Mouse (Mus musculus) right cerebral cortex, postnatal 4 days (tissue): Measurements from ENCODE around the gene Ppp5c.
"Not testable (repeated sequence)": the region's sequence is repeated elsewhere in the genome, so short reads cannot be mapped to it uniquely, and the experiment has no call there.

Source experiments
- DNase-seq: peaks from one replicate; pipeline ENCODE4 v3.0.0-alpha.2; 2022

The Ppp5c gene

DNA sequence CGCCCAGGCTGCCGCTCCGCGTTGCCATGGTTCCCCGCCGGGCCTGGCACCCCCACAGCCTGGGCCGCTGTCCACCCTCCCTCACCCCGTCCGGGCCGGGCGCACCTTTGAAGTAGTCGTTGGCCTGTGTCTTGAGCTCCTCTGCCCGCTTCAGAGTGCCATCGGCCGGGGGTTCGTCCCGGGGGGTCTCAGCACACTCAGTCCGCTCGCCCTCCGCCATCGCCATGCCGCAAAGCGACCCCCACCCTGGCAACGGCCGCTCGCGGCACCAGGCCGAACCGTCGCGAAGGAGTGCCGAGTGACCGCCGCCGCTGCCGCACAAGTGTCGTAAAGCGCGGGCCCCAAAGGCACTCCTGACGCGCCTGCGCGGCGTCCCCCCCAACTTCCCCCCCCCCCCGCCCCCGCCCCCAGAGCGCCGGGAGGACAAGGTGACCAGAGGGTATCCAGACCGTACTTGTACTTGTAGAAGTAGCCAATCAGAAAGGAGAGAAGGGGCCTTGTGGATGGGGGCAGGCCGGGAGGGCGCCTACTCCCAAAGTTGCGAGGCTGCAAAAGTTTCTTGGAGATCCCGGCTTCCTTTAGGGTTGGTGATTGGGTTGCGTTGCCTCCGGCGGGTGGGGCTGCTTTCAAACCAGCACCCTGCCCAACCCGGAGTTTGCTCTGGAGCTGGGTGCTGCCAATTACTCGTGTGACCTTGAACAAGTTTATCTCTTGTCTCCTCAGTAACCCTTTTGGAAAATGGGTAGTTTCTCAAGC, at the start of gene Ppp5c:
Ppp5c (minus strand) TSS at position 337 of the 756 bp plus-strand sequence.
- peak; percentile 89 for DNase-seq

GRCm38 (mm10) chr7:17076542-17076941, 48.8 kb upstream of the Ppp5c start:
- DNase-seq: no peak

- peak; percentile 63 for DNase-seq
Observed at GRCm38 (mm10) chr7:17073904-17074615, 46.3 kb upstream of the Ppp5c start, which contains the start of gene Psg16. Gene Psg16, plus strand, starts transcription at chr7:17074040.

DNA sequence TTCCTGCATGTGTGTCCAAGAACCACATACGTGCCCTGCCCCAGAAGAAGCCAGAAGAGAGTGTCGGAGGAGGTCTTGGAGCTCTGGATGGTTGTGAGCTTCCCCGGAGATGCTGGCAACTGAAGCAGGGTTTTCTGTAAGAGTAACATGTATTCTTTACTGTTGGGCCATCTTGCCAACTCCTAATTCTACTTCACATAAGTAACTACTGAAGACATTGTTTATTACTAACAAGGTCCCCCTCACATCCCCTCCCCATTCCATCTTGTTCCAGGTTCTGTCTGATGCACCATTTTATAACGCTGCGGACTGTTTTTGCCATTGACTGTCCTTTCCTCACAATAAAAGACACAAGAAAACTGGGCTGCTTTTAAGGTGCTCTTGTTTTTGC, 45.8 kb upstream of the Ppp5c start:
- DNase-seq: no peak

DNA sequence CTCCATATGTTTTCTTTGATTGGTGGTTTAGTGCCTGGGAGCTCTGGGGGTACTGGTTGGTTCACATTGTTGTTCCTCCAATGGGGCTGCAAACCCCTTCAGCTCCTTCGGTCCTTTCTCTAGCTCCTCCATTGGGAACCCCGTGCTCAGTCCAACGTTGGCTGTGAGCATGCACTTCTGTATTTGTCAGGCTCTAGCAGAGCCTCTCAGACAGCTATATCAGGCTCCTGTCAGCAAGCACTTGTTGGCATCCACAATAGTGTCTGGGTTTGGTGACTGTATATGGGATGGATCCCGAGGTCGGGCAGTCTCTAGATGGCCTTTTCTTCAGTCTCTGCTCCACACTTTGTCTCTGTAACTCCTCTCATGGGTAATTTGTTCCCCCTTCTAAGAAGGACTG, 39.9 kb upstream of the Ppp5c start:
- DNase-seq: not testable (repeated sequence)

- DNase-seq: no peak
Observed at GRCm38 (mm10) chr7:17067000-17067399, 39.3 kb upstream of the Ppp5c start.

DNA sequence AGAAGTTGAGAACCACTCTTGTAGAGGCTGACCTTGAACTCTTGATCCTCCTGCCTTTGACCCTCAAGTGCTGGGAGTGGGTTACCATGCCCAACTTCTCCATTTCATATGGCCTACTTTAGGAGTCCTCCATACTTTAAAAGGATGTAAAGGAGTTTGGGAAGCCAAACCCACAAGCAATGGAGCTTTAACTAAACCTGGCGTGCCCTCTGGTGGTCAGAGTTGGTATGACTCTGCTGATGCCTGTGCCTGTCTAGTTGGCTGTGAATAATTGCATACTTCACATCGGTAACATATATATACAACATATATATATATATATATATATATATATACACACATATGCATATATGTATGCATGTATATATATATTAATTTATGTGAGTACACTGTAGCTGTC, 38.7 kb upstream of the Ppp5c start:
- peak; percentile 96 for DNase-seq

GRCm38 (mm10) chr7:17065620-17066019, 37.9 kb upstream of the Ppp5c start:
- DNase-seq: no peak

DNA sequence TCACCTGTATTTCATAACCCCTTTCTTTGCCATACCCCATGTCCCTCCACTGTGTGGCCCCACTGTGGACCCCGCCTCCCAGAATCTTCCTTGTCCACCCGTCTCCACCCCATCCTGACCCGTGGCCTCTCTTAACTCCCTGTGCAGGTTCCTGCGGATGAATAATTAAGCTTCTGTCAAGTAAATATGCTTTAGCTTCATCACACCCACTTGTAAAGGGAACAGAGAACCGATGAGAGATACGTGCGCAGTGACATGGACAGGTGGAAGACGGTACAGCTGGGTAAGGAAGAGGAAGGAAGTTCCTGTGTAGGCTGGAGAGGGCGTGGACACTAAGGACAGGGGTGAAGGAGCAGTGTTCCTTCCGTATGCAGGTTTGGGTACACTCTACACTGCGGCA, 35.1 kb upstream of the Ppp5c start:
- DNase-seq: no peak

DNA sequence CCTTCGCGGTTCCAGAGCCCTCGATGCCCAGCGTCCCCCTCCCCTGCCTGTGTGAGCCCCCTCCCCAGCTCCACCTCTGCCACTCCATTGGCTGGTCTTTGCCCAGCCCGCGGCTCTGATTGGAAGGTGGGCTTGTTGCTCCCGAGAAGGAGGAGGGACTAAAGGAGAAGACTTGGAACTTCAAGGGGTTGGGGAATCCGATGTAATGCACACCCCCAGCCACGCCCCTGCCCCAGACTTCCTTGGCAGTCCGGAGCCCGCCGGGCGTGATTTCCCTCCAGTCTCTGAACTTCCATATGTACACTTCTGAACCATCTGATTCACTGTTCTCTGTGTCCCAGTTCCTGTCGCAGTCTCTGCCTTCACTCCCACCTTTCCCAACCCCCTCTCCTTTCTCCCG, 34.7 kb upstream of the Ppp5c start, which contains the start of gene Hif3a:
Hif3a (minus strand) TSS at position 39 of the 400 bp plus-strand sequence.
- peak; percentile 74 for DNase-seq

DNA sequence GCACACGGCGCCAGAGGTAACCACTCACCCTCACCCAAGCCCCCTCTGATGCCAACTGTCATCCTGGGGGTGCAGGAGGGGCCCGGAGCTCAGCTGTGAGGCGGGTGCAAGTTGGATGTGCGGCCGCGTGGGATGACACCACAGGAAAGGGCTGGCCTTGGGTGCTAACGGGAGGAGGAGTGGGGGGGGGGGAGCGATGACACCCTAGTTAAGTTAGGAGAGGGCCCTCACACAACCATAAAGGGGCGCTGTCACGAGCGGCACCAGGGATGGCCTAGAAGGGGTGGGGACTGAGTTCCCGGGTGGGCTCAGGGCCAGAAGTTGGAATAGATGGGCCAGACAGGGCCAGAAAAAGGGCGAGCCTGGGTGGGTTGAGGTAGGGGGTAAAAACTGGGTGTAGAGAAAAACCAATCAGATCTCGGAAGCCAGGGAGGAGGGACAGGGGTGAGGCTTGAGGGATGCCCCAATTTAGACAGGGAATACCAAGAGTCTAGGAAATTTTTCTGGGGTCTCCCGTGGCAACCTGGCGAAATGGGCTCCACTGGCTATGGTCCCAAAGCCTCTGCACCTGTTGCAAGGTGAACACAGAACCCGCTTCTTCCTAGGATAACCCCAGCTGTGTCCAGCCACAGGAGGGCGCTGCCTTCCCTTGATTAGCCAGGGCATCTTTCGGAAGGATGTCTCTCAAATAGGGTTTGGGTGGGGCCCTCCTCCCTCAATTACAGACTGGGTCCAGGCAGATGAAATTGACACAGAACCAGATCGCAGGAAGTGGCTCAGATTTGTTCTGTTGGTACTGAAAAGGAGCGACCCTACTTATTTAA, 33.3 kb upstream of the Ppp5c start:
- DNase-seq: no peak

DNA sequence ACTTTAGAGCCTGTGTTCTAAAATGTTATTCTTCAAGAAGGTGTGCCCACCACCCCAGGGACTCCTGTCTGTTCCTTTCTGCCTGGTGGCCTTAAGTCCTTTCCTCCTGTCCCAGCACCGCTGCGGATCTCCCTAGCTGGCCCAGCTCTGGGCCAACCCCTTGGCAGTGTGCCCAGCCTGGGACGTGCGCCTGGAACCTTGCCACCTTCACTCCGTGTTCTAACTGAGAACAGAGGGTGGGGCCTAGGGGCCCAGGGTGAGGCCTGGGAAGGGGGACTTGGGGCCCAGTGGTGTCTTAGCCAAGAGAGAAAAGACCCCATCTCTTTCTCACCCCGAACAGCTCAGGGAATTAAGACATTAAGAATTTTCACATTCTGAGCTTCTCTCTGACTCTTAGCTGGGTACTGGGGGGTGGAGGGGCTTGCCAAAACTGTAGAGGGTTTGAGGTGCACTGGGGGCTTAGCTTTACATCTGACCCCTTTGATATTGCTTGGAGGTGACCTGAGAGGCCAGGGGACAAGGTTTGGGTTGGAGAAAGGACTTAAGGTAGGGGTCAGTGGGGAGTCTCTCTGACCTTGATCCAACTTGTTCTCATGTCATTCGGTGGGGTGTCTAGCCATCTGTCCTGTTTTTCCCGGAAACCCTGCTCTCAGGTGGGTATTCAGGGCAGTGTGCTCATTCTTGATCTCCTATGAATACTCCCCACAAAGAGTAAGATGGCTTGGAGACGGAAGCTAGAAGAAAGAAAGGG, 32.5 kb upstream of the Ppp5c start:
- DNase-seq: peak; percentile 86

DNA sequence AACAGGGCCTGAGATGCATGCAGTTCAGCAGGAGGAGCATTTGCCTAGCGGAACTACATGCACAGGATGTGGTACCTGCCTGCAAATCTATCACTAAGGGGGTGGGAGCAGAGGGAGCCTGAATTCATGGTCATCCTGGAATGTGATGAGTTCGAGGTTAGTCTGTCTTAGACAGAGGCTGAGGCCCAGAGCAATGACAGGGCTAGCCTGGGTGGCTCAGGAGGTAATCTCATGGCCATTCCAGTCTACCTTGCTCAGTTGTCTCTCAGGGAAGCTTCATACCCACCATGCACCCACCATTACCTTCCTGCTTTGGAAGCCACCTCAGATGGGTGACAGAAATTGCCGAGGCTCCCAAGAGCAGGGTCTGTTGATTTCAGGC, 31.7 kb upstream of the Ppp5c start:
- no peak for DNase-seq

DNA sequence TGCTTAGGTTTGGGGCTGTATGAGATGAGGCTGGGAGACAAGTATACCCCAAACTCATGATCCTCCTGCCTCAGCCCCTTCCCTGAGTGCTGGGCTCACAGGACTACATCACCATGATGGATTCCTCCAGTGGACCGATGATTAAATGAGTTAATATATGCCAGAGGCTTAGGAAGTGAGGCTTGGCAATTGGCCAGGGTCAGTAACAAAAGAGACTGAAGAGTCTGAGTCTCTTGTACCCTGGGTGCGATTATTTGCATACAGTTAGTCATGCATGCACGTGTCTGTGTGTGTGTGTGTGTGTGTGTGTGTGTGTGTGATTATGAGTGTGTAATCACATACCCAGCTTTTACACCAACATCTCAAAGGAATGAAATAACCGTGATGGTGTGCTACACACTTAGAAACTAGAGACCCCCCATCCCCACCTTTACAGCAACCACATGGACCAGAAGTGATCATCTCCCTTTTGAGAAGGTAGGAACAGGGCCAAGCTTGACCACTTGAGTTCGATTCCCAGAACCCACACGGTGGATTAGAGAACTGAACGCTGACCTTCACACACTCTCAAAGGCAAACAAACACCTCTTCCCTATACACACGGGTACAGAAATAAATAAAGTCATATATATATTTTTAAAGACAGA, 31.2 kb upstream of the Ppp5c start:
- DNase-seq: no peak

DNA sequence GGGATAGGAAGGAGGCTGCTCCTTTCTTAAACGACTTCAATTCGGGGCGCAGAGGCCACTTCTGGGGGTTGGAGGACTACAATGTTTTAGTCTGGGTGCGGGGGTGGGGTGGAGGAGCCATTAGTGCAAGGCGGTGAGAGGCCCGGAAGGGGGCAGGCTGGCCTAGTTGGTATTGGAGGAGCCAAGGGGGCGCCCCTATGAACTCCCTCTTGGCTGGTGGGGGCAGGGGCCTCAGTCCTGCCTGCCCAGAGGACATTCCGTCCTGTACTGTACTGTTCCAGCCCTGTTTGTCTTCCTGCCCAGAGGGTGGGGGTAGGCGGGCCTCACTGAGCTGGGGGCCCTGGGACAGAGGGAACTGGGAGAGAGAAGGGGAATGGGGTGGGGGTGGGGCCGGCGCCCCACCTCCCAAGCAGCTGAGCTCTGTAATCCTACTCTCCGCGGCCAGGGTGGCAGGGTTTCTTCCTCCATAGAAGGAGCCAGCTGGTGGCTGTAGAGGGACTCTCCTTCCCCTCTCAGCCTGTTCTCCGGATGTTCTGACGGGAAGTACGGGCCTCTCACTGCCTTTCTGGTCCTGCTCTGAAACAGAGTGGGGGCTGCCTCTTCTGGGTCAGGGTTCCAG, 30.5 kb upstream of the Ppp5c start:
- DNase-seq: no peak

- DNase-seq: peak; percentile 65
Observed at GRCm38 (mm10) chr7:17056601-17057523, 29.1 kb upstream of the Ppp5c start.

- peak; percentile 79 for DNase-seq
Observed at GRCm38 (mm10) chr7:17056081-17056581, 28.4 kb upstream of the Ppp5c start.

- no peak for DNase-seq
Observed at GRCm38 (mm10) chr7:17055287-17055946, 27.7 kb upstream of the Ppp5c start.

DNA sequence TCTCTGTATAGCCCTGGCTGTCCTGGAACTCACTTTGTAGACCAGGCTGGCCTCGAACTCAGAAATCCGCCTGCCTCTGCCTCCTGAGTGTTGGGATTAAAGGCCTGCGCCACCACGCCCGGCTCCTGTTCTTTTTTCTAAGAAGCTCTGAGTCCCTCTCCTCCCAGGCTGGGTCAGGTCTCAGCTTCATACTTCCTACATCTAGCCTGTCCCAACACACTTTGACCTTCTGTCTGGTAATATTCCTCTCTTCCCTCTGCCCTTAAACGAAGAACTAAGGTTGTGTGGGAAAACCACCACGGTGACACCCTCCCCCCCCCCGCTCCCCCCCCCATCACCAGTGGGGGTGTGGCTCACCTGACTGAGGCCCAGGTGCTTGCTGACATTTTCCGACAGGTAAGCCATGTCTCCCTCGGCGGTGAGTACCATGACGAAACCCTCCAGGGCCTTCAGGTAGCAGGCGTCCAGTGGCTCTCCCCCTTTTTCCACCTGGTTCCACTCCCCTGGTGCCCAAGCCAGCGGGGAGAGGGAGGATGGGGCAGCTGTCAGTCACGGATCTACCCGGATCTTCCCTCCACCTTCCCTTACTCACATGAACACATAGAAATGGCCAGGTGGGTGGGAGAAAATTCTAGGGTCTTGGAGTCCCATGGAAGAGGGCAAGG, 26.7 kb upstream of the Ppp5c start:
- DNase-seq: no peak
